Mouse (Mus musculus): ENCODE data around the gene Gm10638.
A peak's percentile ranks its signal among the peaks of the same experiment; 100 is the strongest.

The Gm10638 gene

DNA sequence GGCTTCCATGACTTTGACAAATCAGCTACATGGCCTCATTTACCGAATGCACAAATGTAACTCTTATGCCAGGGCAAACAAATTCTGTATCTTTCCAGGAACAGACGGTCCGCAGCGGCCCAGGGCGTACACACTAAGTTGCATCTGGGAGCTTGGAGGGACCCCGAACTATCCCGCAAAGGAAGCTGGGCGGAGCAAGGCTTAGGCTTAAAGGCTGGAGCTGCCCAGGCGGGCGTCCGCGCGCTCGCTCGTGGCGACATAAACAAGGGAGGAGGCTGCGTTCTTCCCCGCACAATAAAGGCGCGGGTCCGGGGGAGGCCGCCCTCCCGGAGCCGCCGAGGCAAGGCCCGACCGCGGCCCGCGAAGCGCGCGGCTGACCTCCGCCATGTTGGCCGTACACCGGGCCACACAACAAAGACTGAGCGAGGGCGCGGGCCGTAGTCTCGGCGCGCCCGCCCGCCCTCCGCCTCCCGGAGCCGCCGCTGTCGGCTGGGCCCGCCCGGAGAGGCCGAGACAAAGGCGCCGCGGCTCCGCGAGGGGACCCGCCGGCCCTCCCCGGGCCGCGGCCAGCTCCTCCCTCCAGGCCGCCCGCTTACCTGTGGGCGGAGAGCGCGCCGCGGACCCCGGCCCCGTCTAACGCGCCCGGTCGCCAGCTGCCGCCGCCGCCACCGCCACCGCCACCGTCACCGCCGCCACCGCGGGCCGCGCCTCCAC is at the start of gene Gm10638, which contains the start of gene Siah1a:
Gene Gm10638 (plus strand): TSS at position 479 of the 714 bp plus-strand sequence.
Gene Siah1a (minus strand): TSS at position 714 of the 714 bp plus-strand sequence.
- DNase-seq = peak; percentile 61 to 67

DNA sequence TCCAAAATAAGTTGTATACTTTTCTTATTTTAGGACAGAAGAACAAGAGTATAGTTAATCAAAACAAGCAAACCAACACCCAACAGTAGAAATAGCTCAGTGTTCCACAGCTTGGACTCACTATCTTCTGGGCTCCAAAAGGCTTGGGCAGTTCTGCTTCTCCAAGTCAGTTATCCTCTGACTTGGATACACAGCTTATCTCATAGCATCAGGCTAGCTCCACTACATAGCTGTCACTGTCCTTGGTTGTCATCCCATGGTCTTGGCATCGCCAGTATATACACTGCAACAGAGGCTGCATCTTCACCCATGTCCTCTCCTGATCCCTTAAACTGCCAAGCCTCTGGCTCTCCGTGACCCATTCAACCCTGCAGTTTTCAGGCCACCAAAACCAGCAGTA is 49.8 kb upstream of the Gm10638 start:
- no peak for DNase-seq

DNA sequence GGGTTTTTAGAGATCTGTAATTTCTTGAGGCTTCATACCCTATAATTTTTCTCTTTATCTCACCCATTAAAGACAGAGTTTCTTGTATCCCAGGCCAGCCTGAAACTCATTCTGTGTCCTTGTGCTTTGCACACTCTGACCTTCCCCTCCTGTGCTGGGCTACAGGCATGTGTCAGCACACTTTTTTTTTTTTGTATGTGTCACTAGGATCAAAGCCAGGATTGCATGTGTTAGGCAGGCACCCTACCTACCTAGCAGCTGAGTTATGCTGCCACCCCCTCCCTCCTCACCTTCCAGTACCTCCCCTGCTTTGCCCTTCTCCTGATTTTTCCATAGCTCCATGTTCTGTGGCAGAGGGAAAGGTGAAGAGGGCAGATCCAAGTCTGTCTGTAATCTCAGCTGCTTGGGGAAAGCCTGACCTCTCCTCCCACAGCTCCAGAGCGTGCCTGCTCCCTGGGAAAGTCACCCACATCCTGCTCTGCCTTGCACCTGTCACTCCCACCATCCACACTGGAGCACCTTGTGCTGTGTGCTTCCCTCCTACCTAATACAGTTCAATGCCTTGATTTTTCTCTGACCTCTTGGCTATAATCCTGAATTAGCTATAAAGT is 46.6 kb upstream of the Gm10638 start:
- no peak for DNase-seq

DNA sequence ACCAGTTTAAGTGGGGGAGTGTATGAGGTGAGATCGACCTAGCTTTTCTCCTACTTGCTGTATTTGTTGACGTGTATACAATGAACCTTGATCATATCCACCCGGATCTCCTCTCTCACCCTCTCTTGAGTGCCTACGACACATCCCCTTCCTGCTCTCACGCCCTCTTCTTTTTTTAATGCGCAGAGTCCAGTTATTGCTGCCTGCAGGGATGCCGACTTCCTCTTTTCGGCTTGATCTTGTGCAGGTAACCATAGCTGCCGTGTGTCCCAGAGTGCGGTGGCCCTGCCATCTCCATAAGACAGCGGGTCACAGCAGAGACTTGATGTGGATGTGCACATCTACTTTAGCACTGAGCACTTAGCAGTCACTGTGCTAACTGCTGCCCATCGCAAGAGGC is 46.0 kb upstream of the Gm10638 start:
- no peak for DNase-seq

DNA sequence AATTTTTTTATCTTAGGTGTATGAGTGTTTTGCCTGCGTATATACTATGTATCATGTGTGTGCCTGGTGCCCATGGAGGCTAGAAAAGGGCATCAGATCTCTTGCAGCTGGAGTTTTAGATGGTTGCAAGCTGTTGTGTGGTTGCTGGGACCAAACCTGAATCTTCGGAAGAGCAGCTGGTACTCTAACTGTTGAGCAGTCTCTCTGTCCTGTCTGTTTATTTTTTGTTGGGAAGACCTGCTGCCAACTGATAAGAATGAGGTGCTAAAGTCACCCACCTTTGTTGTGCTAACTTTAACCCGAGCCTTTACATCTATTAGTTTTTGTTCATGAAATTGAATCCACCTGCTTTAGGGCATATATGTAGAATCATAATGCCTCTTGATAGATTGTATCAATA is 43.0 kb upstream of the Gm10638 start:
- no peak for DNase-seq

DNA sequence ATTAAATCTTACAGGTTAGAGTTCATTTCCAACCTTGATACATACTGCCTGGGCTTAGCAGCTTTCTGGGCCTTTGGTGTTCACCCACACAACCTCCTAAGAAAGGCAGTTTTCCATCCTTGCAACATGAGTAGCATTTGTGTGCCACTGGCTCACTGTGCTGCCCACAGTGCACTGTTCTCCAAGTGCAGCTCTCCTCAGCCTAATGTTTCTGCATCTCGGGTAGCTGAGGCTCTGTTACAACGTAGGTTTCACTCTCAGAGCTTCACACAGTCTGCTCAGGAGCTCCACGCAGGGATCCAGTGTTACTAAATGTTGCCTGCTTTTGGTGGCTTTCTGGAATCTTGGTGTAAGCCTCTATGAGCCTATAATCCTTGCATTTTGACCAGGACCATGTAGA is 40.2 kb upstream of the Gm10638 start:
- DNase-seq = no peak

DNA sequence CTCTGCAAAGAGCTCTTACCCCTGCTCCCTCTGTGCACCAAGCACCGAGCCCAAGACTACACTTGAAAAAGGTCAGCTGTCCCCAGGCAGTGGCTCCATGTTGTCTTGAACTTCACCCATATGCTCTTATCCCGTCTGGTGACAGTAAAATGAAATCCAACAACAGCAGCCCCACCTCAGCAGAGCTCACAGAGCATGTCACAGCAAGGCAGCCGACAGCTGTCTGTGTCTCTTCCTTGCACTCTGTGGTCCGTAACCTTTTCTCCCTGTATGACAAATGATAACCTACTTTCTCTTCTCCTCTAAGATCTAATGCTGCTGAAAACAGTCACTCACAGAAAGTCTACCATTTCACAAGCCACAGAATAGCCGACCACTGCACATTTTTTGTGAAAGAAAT is 38.7 kb upstream of the Gm10638 start:
- DNase-seq = no peak

DNA sequence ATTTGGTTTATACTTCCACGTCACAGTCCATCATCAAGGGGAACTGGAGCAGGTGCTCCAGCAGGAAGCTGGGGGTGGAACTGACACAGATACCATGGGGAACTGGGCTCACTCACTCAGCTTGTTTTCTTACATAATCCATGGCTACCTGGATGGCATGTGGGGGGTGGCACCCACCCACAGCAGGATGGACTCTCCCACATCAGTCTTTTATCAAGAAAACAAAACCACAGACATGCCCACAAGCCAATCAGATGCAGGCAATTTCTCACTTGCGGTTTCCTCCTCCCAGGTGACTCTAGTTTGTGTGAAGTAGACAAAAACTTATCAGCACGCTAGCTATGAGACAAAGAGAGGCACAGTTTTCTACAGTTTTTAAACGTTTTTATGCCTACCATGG is 37.6 kb upstream of the Gm10638 start:
- no peak for DNase-seq

DNA sequence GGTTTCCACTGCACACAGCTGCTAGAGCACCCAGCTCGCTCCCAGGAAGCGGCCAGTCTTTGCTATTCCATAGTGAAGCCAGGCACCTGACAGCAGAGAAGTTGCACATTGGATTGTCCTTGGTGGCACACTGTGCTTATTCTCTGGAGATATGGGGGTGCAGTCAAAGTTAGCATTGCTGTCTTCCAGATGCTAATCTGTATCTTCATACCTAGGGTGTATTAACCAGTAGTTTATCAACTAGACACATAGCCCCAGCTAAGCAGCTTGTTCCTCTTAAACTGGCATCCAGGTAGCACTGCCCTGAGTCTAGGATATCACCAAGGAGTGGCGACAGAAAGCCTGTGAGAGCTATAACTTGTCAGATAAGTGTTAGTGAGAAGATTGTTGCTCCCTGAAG is 32.9 kb upstream of the Gm10638 start:
- DNase-seq = no peak

DNA sequence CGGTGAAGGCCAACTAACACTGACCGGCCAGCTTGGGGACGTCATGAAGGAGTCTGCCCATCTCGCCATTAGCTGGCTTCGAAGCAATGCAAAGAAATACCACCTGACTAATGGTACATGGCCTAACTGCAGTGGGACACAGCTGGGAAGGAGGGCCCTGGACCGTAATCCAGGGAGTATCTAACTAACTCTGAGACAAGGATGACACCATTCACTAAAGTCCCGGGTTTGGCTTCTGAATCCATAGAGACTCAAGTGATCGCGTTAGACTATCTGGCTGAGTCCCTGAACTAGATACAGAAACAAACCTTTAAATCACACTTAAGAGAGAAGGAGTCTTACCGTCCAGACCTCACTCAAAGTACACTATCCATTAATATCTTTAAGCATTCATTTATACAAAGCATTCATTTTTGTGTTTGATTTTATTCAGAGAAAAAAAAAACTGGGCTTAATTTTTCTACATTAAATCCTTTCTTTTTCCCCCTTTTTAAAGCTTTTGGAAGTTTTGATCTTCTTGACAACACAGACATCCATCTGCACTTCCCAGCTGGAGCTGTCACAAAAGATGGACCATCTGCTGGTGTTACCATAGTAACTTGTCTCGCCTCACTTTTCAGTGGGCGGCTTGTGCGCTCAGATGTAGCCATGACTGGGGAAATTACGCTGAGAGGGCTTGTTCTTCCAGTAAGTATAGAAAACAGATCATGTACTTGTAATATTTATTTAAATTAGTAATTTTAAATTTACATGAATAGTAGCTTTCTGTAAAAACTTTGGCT is 31.9 kb upstream of the Gm10638 start:
- DNase-seq = peak; percentile 45 to 54

DNA sequence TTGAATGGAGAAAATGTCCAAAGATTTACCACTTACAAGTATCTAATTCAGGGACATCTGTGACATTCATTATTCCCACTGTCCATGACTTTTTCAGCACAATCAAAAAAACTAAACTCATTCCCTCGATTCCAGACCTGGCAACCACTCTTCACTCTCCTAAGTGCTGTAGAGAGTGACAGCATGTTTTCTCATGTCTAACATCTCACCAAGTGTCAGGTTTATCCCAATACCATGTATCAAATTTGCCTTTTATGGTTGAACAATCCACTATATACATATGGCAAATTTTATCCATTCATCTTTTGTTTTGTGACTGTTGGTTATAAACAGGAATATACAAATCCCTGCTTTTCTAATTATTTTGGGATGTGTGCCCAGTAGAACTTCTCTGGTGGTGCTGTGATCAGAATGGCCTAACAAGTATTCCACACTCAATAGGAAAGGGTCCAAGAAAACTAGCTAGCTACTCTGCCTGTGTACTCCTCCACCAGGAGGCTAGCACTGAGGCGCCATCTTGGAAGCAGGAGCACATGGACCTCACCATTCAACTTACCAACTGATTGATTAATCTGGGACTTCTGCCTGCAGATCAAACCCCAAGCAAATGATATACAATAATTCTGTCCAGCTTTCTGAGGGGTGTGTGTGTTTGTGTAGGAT is 27.0 kb upstream of the Gm10638 start:
- DNase-seq = no peak

DNA sequence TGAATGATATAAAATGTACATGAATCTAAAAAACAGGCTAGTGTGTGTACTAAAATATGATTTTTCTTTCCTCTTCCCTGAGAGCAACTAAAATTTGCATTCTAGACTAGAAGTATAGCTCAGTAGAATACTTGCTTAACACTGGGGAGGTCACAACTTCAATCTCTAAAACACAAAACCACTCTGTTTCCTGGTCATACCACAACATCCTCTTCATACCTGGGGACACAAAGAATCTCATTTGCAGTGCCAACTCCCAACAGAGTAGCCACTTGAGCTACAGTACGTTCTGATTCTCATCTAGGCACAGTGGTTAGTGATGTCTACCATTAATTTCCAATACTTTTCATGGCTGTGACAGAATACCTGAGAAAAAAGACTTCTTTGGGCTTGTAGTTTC is 26.1 kb upstream of the Gm10638 start:
- no peak for DNase-seq

DNA sequence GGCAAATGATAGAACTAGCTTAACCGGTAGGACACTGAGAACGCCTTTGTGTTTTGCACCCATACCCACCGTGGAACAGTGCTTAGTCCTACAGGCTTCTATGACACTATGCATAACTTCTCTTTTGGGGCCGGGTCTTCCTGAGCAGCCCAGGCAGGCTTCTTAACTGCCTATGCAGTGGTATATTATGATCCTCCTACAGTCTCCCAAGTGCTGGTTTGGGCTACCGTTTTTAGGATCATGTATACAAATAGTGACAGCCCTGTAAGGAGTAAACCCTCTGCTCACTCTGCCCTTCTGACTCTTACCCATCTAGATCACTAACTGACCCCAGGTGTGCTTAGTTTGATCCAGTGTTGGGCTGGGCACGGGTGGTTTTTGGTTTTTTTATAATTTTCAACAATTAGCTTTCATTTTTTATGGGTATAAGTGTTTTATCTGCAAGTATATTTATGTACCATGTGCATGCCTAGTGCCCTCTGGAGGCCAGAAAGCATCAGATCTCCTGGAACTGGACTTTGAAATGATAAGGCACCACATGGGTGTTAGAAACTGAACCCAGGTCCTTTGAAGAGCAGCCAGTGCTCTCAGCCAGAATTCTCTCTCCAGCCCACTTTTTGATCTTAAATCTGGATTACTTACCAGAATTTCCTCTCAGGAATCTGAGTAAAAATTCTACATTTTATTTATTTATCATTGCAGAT is 24.6 kb upstream of the Gm10638 start:
- no peak for DNase-seq

DNA sequence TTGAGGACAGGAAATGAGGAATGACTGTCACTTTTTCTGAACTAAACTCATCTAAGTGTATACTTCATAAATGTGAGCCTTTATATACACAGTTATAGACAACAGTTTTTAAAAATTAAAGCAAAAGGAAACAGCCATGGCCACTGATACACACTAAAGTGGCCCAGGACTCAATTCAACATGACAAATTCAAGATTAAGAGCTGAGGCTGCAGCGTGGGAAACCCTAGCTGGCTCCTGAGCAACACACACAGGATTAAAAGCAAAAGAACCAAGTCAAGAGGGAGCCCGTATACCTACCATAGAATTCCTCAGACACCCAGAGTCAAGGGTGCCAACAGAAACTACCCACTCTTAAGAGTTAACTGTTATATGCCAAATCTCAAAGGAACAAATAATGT is 24.0 kb upstream of the Gm10638 start:
- no peak for DNase-seq

DNA sequence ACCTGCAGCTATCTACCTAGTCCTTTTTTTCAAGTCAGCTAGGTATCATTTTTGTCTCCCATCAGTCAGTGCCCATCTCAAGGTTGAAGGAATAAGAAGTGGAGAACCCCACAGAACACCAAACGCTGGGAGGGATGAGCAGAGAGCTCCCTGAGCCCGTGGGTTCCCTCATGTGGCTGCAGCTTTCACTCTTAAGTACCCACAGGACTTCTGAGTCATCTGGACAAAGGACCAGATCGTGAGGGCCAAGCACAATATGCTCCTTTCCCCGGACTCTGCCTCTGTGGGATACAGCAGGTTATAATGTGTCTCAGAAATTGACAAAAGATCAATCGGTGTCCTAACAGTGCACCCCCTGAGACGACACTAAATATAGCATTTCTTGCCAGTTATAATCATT is 18.5 kb upstream of the Gm10638 start:
- DNase-seq = no peak

DNA sequence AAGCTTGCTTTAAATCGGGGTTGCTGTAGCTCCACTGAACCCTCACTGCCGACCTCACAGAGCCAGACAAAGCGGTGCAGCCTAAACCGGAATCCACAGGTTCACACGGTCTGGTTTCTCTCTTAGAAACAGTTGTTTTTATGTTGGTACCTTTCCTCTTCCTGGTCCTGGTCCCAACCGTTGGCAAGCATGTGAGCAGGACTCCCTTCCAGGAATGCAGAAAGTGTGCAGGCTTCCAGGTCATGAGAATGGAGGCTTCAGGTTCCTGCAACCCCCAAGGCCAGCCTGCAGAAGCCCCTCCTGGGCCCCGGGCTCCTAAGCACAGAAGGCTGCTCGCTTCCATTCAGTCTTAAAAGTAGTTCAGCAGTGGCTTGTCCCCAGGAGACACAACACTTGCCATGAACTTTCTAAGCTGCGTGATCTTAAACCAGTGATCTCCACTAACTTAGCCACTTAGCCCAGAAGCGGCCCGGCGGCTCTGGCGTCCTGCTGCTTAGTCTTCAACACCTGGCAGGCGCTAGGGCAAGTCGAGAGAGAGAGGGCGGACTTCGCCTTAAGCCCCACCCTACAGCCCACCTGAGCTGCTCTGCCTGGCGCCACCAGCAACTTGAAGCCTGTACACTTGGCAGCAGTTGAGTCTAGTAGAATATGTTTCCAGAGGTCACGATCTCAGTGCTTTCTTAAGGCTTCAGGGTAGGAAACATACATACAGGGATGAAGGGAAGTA is 17.1 kb upstream of the Gm10638 start:
- no peak for DNase-seq

DNA sequence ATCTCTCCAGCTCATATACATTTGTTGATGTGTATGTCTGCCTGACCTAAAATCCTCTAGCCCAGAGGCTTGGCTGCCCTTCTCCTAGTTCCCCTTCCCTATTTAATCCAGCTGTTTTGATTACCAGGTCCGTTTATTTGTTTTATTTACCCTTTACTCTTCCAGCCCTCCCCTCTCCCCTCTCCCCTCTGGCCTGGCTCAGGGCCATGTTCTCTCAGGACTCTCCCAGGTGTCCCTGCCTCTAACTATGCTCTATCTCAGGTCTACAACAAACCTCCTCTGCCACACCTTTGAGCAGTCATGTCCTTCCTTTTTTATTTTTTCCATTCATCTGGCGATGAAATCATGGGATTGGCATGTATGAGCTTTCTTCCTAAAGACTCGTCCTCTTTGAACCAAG is 15.2 kb upstream of the Gm10638 start:
- DNase-seq = no peak

DNA sequence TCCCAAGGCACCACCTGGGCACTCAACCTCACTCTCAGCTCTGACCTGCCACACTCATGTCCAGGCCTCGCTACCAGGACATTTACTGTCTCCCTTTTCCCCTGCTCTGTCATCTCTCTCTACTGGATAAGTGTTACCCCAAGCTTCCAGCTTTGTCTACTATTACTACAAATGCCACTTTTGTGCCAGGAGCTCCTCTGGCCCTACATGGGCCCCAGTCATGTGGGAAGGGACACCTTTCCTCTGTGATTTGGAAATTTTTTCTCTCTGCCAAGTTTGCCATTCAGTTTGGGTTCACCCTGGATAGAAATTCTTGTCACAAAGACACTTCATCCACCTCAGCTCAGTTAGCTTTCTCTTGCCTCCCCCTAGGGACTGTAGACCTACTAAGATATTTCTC is 14.6 kb upstream of the Gm10638 start:
- DNase-seq = no peak

DNA sequence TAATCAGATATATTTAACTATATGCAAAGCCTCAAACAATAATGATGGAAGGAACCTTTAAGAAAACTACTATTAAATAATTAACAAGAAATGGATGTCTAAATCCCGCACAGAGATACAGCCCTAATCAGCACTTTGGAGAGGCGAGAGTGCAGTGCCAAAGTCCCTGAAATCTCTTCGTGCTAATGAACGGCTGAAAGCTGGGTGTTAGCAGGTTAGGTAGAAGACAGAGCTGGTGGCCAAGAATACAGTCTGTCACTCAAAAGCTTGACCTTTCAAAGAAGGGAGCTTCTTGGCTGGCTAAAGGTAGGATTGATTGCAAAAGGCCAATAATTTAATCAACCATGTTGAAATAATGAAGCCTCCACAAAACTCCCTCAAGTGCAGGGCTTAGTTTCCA is 11.3 kb upstream of the Gm10638 start:
- no peak for DNase-seq

DNA sequence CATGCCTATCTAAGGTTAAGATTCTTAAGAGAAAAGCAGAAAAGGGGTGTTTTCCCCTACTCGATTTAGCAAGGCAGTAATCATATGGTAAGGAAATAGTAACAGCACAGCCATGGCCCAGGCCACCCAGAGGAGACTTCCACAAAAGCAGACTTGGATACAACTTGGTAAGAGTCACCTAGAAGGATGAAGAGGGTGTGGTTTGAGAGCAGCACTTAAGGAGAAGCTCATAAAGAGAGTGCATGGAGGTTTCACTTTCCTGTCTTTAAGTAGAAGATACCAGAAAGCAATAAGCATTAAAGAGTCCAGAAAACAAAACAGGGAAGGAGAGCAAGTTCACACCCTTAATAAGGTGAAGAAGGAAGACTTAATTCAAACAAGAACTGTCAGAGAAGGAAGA is 10.5 kb upstream of the Gm10638 start:
- no peak for DNase-seq

DNA sequence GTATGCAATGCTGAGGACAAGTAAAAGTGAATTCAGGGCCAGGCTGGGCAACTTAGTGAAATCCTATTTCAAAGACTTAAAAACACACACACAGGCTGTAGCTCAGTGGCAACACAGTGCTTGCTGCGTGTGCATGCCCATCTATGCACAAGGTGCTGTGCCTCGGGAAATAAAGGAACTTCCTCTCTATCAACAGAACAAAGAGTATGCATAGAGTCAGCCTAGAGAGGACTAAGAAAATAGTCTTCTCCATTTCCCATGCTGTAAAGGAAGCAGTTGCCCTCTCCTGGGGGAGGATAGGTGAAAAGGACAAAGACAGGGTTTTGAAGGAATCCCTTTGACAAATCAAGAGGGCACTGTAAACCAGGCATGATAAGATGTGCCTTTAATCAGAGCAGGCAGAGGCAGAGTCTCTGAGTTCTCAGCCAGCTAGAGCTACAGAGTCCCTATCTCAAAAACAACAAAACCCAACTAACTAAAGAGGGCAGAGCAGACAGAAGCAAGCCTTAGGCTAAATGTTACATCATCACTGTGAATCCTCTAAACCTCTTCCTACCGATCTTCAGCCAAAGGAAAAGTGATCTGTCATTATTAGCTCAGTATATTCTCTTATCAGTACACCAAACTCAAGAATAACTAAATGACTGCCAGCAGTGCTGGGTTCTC is 9.9 kb upstream of the Gm10638 start:
- DNase-seq = no peak

DNA sequence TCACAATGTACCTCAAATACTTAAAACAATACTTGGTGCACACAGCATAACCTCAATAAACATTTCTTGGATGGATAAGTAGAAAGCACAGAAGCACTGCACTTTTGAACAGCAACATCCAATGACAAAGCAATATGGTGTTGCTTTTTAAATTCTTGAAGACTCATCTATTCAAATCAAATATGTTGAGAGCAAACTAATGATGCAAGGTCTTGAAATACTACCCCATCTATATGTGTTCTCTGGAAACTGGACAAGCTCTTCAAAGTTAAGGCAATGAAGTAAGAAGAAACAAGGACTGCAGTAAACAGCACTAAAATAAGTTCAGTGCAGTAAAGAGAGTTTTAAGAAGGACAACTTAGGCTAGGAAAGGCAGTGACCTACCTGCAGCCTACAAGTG is 4.6 kb upstream of the Gm10638 start:
- DNase-seq = no peak
